Mouse (Mus musculus) CH12.LX (cell line): ENCODE measurements around the gene Tspan32. TPM values are rescaled to one million over a fixed set of nuclear protein-coding genes. Genes with fewer than 3 reads are reported as not detected.

Source experiments
- DNase-seq: peaks from one replicate; pipeline ENCODE4 v3.0.0-alpha.2; 2013; ENCODE audit errors: extremely low read depth
- H3K27ac ChIP-seq: 2 replicates; pipeline ENCODE4 v1.5.1; 2012; ENCODE audit warnings: low read depth, mild to moderate bottlenecking, control low read depth, moderate library complexity; ENCODE audit not compliant: insufficient read depth
- H3K27me3 ChIP-seq: replicated peaks from 2 replicates; pipeline ENCODE3; 2012; ENCODE audit warnings: inconsistent platforms
- H3K36me3 ChIP-seq, 2 experiments: replicated peaks in 1 of 2; 2 replicates each; pipeline versions ENCODE3 to v1.6.1; 2012; ENCODE audit warnings: inconsistent platforms in 1 of 2, low read length in 1 of 2, mild to moderate bottlenecking in 1 of 2, mixed read lengths in 1 of 2, moderate library complexity in 1 of 2; ENCODE audit not compliant: control insufficient read depth in 1 of 2, insufficient read depth in 1 of 2
- H3K4me1 ChIP-seq, 2 experiments: 2 replicates each; pipeline ENCODE4 v1.6.1; 2012; ENCODE audit warnings: inconsistent platforms in 1 of 2, moderate library complexity in 1 of 2; ENCODE audit not compliant: insufficient read depth in 2 of 2, control insufficient read depth in 1 of 2
- H3K4me2 ChIP-seq: 2 replicates; pipeline ENCODE4 v1.6.1; 2012; ENCODE audit warnings: low read depth, mild to moderate bottlenecking, control low read depth; ENCODE audit not compliant: poor library complexity, insufficient read depth, severe bottlenecking
- H3K4me3 ChIP-seq, 3 experiments: fragments of 150-350 bp in 1 of 3; sonication (generic) in 1 of 3; replicated peaks in 1 of 3; 2 replicates each; pipeline versions ENCODE3 to v1.5.1; 2011 to 2012; ENCODE audit warnings: low read depth in 2 of 3, low read length in 2 of 3, mild to moderate bottlenecking in 2 of 3, moderate library complexity in 2 of 3, control low read depth in 1 of 3, improper control_type of control experiment in 1 of 3, inconsistent platforms in 1 of 3, mixed read lengths in 1 of 3; ENCODE audit not compliant: poor library complexity in 1 of 3
- H3K79me2 ChIP-seq: replicated peaks from 2 replicates; pipeline ENCODE4 v1.6.1; 2012; ENCODE audit warnings: mild to moderate bottlenecking, moderate library complexity; ENCODE audit not compliant: control insufficient read depth, poor library complexity, insufficient read depth, severe bottlenecking; ENCODE audit errors: extremely low read depth
- H3K9ac ChIP-seq: 2 replicates; pipeline ENCODE4 v1.6.1; 2012; ENCODE audit warnings: low read depth, mild to moderate bottlenecking, control low read depth, moderate library complexity; ENCODE audit not compliant: insufficient read depth
- H3K9me3 ChIP-seq: replicated peaks from 2 replicates; pipeline ENCODE3; 2012; ENCODE audit warnings: low read length, inconsistent platforms, mixed read lengths
- BHLHE40 ChIP-seq: IDR thresholded peaks from 2 replicates; pipeline ENCODE4 v1.6.1; 2011; ENCODE audit warnings: mild to moderate bottlenecking, low read depth, low read length, improper control_type of control experiment
- CHD1 ChIP-seq: IDR thresholded peaks from 2 replicates; pipeline ENCODE4 v1.6.1; 2012; ENCODE audit warnings: low read depth, low read length, improper control_type of control experiment, inconsistent platforms
- CHD2 ChIP-seq: IDR thresholded peaks from 2 replicates; pipeline ENCODE4 v1.6.1; 2011; ENCODE audit warnings: low read length, improper control_type of control experiment
- CTCF ChIP-seq, 2 experiments: IDR thresholded peaks in 1 of 2; conservative IDR thresholded peaks in 1 of 2; 2 replicates each; pipeline ENCODE4 v1.5.1; 2011 to 2012; ENCODE audit warnings: low read depth in 2 of 2, low read length in 2 of 2, improper control_type of control experiment in 1 of 2, inconsistent platforms in 1 of 2, mild to moderate bottlenecking in 1 of 2, moderate library complexity in 1 of 2
- E2F4 ChIP-seq: IDR thresholded peaks from 2 replicates; pipeline ENCODE4 v1.6.1; 2011; ENCODE audit warnings: low read depth, low read length, improper control_type of control experiment; ENCODE audit not compliant: insufficient replicate concordance
- ELF1 ChIP-seq: IDR thresholded peaks from 2 replicates; pipeline ENCODE4 v1.6.1; 2014; ENCODE audit warnings: low read depth, mild to moderate bottlenecking, inconsistent platforms, low read length, improper control_type of control experiment
- EP300 ChIP-seq: IDR thresholded peaks from 2 replicates; pipeline ENCODE4 v1.6.1; 2011; ENCODE audit warnings: low read length, improper control_type of control experiment
- ETS1 ChIP-seq: conservative IDR thresholded peaks from 2 replicates; pipeline ENCODE4 v1.6.1; 2012; ENCODE audit warnings: low read depth, mild to moderate bottlenecking, inconsistent platforms, low read length, improper control_type of control experiment, moderate library complexity
- GABPA ChIP-seq: IDR thresholded peaks from 2 replicates; pipeline ENCODE4 v1.6.1; 2012; ENCODE audit warnings: low read depth, low read length, improper control_type of control experiment, inconsistent platforms; ENCODE audit not compliant: insufficient replicate concordance
- HCFC1 ChIP-seq: IDR thresholded peaks from 2 replicates; pipeline ENCODE4 v1.6.1; 2012; ENCODE audit warnings: low read depth, mild to moderate bottlenecking, inconsistent platforms, low read length, improper control_type of control experiment
- IRF4 ChIP-seq: IDR thresholded peaks from 2 replicates; pipeline ENCODE4 v1.6.1; 2014; ENCODE audit warnings: low read depth, mild to moderate bottlenecking, inconsistent platforms, low read length, improper control_type of control experiment
- JUN ChIP-seq: IDR thresholded peaks from 2 replicates; pipeline ENCODE4 v1.6.1; 2011; ENCODE audit warnings: low read depth, mild to moderate bottlenecking, low read length, improper control_type of control experiment, moderate library complexity; ENCODE audit not compliant: insufficient read depth
- JUND ChIP-seq: conservative IDR thresholded peaks from 2 replicates; pipeline ENCODE4 v1.6.1; 2011; ENCODE audit warnings: low read depth, low read length, improper control_type of control experiment
- KAT2A ChIP-seq: IDR thresholded peaks from 2 replicates; pipeline ENCODE4 v1.6.1; 2012; ENCODE audit warnings: low read length, improper control_type of control experiment, inconsistent platforms; ENCODE audit not compliant: insufficient replicate concordance
- MAFK ChIP-seq: IDR thresholded peaks from 2 replicates; pipeline ENCODE4 v1.6.1; 2011; ENCODE audit warnings: low read length, improper control_type of control experiment; ENCODE audit not compliant: insufficient replicate concordance
- MAX ChIP-seq: IDR thresholded peaks from 2 replicates; pipeline ENCODE4 v1.6.1; 2011; ENCODE audit warnings: low read length, improper control_type of control experiment
- MAZ ChIP-seq: IDR thresholded peaks from 2 replicates; pipeline ENCODE4 v1.6.1; 2012; ENCODE audit warnings: low read depth, mild to moderate bottlenecking, inconsistent platforms, low read length, improper control_type of control experiment, moderate library complexity
- MEF2A ChIP-seq: IDR thresholded peaks from 2 replicates; pipeline ENCODE4 v1.6.1; 2014; ENCODE audit warnings: low read depth, mild to moderate bottlenecking, inconsistent platforms, low read length, improper control_type of control experiment, borderline replicate concordance
- MXI1 ChIP-seq: IDR thresholded peaks from 2 replicates; pipeline ENCODE4 v1.6.1; 2011; ENCODE audit warnings: mild to moderate bottlenecking, low read depth, low read length, improper control_type of control experiment
- MYC ChIP-seq: IDR thresholded peaks from 2 replicates; pipeline ENCODE4 v1.6.1; 2011; ENCODE audit warnings: low read depth, mild to moderate bottlenecking, improper control_type of control experiment, low read length
- NELFE ChIP-seq: IDR thresholded peaks from 2 replicates; pipeline ENCODE4 v1.6.1; 2011; ENCODE audit warnings: low read depth, low read length, improper control_type of control experiment
- NRF1 ChIP-seq: IDR thresholded peaks from 2 replicates; pipeline ENCODE4 v1.6.1; 2014; ENCODE audit warnings: low read depth, mild to moderate bottlenecking, inconsistent platforms, low read length, improper control_type of control experiment, moderate library complexity
- PAX5 ChIP-seq: IDR thresholded peaks from 2 replicates; pipeline ENCODE4 v1.6.1; 2012; ENCODE audit warnings: low read length, inconsistent platforms, mixed read lengths
- POLR2A ChIP-seq: IDR thresholded peaks from 2 replicates; pipeline ENCODE4 v1.6.1; 2011; ENCODE audit warnings: low read depth, mild to moderate bottlenecking, improper control_type of control experiment, low read length
- POLR2AphosphoS2 ChIP-seq: IDR thresholded peaks from 2 replicates; pipeline ENCODE4 v1.6.1; 2011; ENCODE audit warnings: low read depth, low read length, improper control_type of control experiment
- RAD21 ChIP-seq: IDR thresholded peaks from 2 replicates; pipeline ENCODE4 v1.6.1; 2011; ENCODE audit warnings: low read depth, mild to moderate bottlenecking, low read length, improper control_type of control experiment, moderate library complexity
- RCOR1 ChIP-seq: conservative IDR thresholded peaks from 2 replicates; pipeline ENCODE4 v1.6.1; 2012; ENCODE audit warnings: low read depth, mild to moderate bottlenecking, inconsistent platforms, low read length, improper control_type of control experiment
- SIN3A ChIP-seq: IDR thresholded peaks from 2 replicates; pipeline ENCODE4 v1.6.1; 2012; ENCODE audit warnings: low read length, improper control_type of control experiment, inconsistent platforms
- SMC3 ChIP-seq: IDR thresholded peaks from 2 replicates; pipeline ENCODE4 v1.6.1; 2011; ENCODE audit warnings: low read depth, low read length, improper control_type of control experiment
- TBP ChIP-seq: conservative IDR thresholded peaks from 2 replicates; pipeline ENCODE4 v1.6.1; 2011; ENCODE audit warnings: low read depth, low read length, improper control_type of control experiment
- TCF12 ChIP-seq: IDR thresholded peaks from 2 replicates; pipeline ENCODE4 v1.6.1; 2014; ENCODE audit warnings: low read depth, mild to moderate bottlenecking, inconsistent platforms, low read length, improper control_type of control experiment
- UBTF ChIP-seq: IDR thresholded peaks from 2 replicates; pipeline ENCODE4 v1.6.1; 2012; ENCODE audit warnings: low read depth, mild to moderate bottlenecking, inconsistent platforms, low read length, improper control_type of control experiment, moderate library complexity
- USF1 ChIP-seq: IDR thresholded peaks from 2 replicates; pipeline ENCODE4 v1.6.1; 2014; ENCODE audit warnings: low read depth, mild to moderate bottlenecking, inconsistent platforms, low read length, improper control_type of control experiment
- USF2 ChIP-seq: conservative IDR thresholded peaks from 2 replicates; pipeline ENCODE4 v1.6.1; 2011; ENCODE audit warnings: low read depth, low read length, improper control_type of control experiment
- ZC3H11A ChIP-seq: IDR thresholded peaks from 2 replicates; pipeline ENCODE4 v1.6.1; 2012; ENCODE audit warnings: low read depth, mild to moderate bottlenecking, inconsistent platforms, low read length, improper control_type of control experiment
- ZKSCAN1 ChIP-seq: IDR thresholded peaks from 2 replicates; pipeline ENCODE4 v1.6.1; 2012; ENCODE audit warnings: low read depth, inconsistent platforms, low read length, improper control_type of control experiment, borderline replicate concordance
- ZMIZ1 ChIP-seq: IDR thresholded peaks from 2 replicates; pipeline ENCODE4 v1.6.1; 2012; ENCODE audit warnings: low read depth, mild to moderate bottlenecking, inconsistent platforms, low read length, improper control_type of control experiment
- ZNF384 ChIP-seq: IDR thresholded peaks from 2 replicates; pipeline ENCODE4 v1.6.1; 2012; ENCODE audit warnings: low read depth, low read length, improper control_type of control experiment, inconsistent platforms
- dilution Hi-C: fragments of 300-500 bp; cut with MboI; formaldehyde crosslinking; loops from 2 replicates; pipeline ENCODE4 v1.14.3; 2020; ENCODE audit warnings: low sequenced_read_pairs; ENCODE audit not compliant: extremely low pct_unique_long_range_greater_than_20kb, extremely low pct_ligation_motif_present
- in situ Hi-C: fragments of 300-500 bp; cut with MboI; formaldehyde crosslinking; loops from 3 replicates; pipeline ENCODE4 v1.14.3; 2019; ENCODE audit warnings: low sequenced_read_pairs, low pct_ligation_motif_present, low pct_unique_long_range_greater_than_20kb, mixed read lengths
- polyA plus RNA-seq: library from polyadenylated mRNA; unstranded; fragments of >175 nt; gene quantifications from 2 replicates; pipeline ENCODE4 v1.2.1, GENCODE M21; 2012; ENCODE audit warnings: low read depth; ENCODE audit not compliant: insufficient read length
- total RNA-seq, 2 experiments: library from RNA; depleted of rRNA; stranded (reverse); fragments of 300-350 nt in 1 of 2; fragments of >200 nt in 1 of 2; gene quantifications; 2 replicates each; pipeline ENCODE4 v1.2.3; 2012 to 2014

Tspan32 gene
- total and polyA plus RNA-seq, 3 experiments: 28.2 to 34.5 (median 28.6) TPM

DNA sequence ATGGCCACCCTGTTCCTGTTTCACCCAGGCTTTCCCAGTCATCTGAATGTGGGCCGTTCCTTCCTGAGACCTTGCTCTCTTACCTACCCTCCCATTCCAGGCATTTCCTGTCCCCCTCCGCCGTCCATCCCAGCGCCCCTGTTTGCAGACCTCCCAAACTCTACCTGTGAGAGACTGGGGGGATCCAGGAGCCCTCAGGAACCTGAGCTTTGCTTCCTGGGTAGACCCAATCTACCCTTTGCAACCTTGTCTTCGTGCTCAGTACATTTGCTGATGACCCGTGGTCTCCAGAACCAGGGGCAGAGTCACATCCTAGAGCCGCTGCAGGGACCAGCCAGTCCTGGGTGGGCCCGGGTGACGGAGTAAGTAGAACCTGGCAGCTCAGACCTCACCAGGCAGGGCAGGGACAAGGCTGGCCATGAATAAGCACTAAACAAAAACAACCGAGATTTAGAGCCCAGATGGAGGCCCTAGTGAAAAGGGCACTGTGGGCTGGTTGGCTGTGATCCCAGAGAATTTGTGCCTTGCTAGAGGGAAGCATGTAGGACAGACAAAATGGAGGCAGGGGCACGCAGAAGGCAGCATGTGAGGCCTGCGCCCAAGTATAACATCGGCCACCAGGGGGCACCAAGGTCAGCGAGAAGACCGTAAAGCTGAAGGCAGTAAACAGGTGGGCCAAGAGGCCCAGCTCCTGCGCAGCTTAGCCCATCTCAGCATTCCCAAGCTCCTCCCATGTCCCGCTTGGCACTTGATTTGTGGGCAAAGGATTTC lies 2.9 kb downstream of the Tspan32 start:
- peak overlapping the region; percentile 72 for H3K9ac ChIP-seq
- H3K79me2 ChIP-seq: peaks cover 21% of the 10 kb centered on the region
- in situ Hi-C loops (loop anchor here (5.0 to 25.0 kb wide), 2 partner anchors 60 to 545 kb away; partner anchors contain the start of genes Lsp1 and Tssc4), dilution Hi-C loops (no loop called here)
- no peaks in the 10 kb centered on the region for H3K9me3 ChIP-seq
- DNase-seq: peak; percentile 95
- peak overlapping the region; percentile 44 to 81 (median 74) for H3K4me3 ChIP-seq
- H3K4me1 ChIP-seq: peaks cover 18 to 45% of the 10 kb centered on the region in 2 experiments
- no peaks in the 10 kb centered on the region for H3K27me3 ChIP-seq
- H3K36me3 ChIP-seq: peaks cover 0 to 35% of the 10 kb centered on the region in 2 experiments
- peak overlapping the region; percentile 34 for H3K27ac ChIP-seq
- peak overlapping the region; percentile 79 for H3K4me2 ChIP-seq
- no peak for TF ChIP-seq E2F4
- TF ChIP-seq CHD2: no peak
- peak; percentile 59 for TF ChIP-seq HCFC1
- 0 out of 2 replicates have a peak, but pooled peaks have one; percentile 47 for TF ChIP-seq ZMIZ1
- TF ChIP-seq MXI1: peak; percentile 88
- 0 out of 2 replicates have a peak, but pooled peaks have one; percentile 47 for TF ChIP-seq MAZ
- no peak for TF ChIP-seq RCOR1
- TF ChIP-seq POLR2AphosphoS2: no peak
- no peak for TF ChIP-seq ELF1
- TF ChIP-seq CTCF (conservative IDR thresholded peaks at IDR 0.05 in 1 of 2, IDR thresholded peaks at IDR 0.05 in 1 of 2; ENCODE audit: low read depth in 2 of 2, low read length in 2 of 2): peak; percentile 58 to 92; a peak in 3 of 4 replicates
- peak; percentile 67 for TF ChIP-seq NRF1
- no peak for TF ChIP-seq ZNF384
- no peak for TF ChIP-seq UBTF
- no peak for TF ChIP-seq USF2
- TF ChIP-seq JUND: no peak
- no peak for TF ChIP-seq CHD1
- no peak for TF ChIP-seq PAX5
- no peak for TF ChIP-seq USF1
- TF ChIP-seq POLR2A: peak; percentile 49
- TF ChIP-seq SMC3: peak; percentile 93
- TF ChIP-seq MEF2A: peak; percentile 48; the same call in 1 of the 2 replicates
- peak; percentile 52; the same call in 1 of the 2 replicates for TF ChIP-seq NELFE
- TF ChIP-seq IRF4: no peak
- no peak for TF ChIP-seq ZKSCAN1
- peak; percentile 86 for TF ChIP-seq SIN3A
- TF ChIP-seq MYC: peak; percentile 98
- TF ChIP-seq MAX: peak; percentile 93
- TF ChIP-seq BHLHE40: peak; percentile 64
- peak; percentile 73; the same call in 1 of the 2 replicates for TF ChIP-seq TCF12
- 0 out of 2 replicates have a peak, but pooled peaks have one; percentile 12 for TF ChIP-seq ETS1
- TF ChIP-seq EP300: no peak
- no peak for TF ChIP-seq JUN
- TF ChIP-seq TBP: peak; percentile 52; the same call in 1 of the 2 replicates
- peak; percentile 86 for TF ChIP-seq RAD21
- TF ChIP-seq ZC3H11A: peak; percentile 75
- TF ChIP-seq GABPA: no peak
- 0 out of 2 replicates have a peak, but pooled peaks have one; percentile 5 for TF ChIP-seq MAFK
- TF ChIP-seq KAT2A: no peak
- TF ChIP-seq, all 38 proteins: peak for 20
